Mouse (Mus musculus) CH12.LX (cell line): ENCODE measurements at regions not wholly inside any gene's neighbourhood (a gene's known extent, or its start where the extent isn't known, plus 50 kb on each side); places are given as distances from the start of the nearest gene placed in this dataset.

Experiments used
- CTCF ChIP-seq, 2 experiments: IDR thresholded peaks in 1 of 2; conservative IDR thresholded peaks in 1 of 2; 2 replicates each; pipeline ENCODE4 v1.5.1; 2011 to 2012; ENCODE audit warnings: low read depth in 2 of 2, low read length in 2 of 2, improper control_type of control experiment in 1 of 2, inconsistent platforms in 1 of 2, mild to moderate bottlenecking in 1 of 2, moderate library complexity in 1 of 2
- E2F4 ChIP-seq: IDR thresholded peaks from 2 replicates; pipeline ENCODE4 v1.6.1; 2011; ENCODE audit warnings: low read depth, low read length, improper control_type of control experiment; ENCODE audit not compliant: insufficient replicate concordance
- EP300 ChIP-seq: IDR thresholded peaks from 2 replicates; pipeline ENCODE4 v1.6.1; 2011; ENCODE audit warnings: low read length, improper control_type of control experiment
- MAZ ChIP-seq: IDR thresholded peaks from 2 replicates; pipeline ENCODE4 v1.6.1; 2012; ENCODE audit warnings: low read depth, mild to moderate bottlenecking, inconsistent platforms, low read length, improper control_type of control experiment, moderate library complexity
- MXI1 ChIP-seq: IDR thresholded peaks from 2 replicates; pipeline ENCODE4 v1.6.1; 2011; ENCODE audit warnings: mild to moderate bottlenecking, low read depth, low read length, improper control_type of control experiment
- NRF1 ChIP-seq: IDR thresholded peaks from 2 replicates; pipeline ENCODE4 v1.6.1; 2014; ENCODE audit warnings: low read depth, mild to moderate bottlenecking, inconsistent platforms, low read length, improper control_type of control experiment, moderate library complexity
- PAX5 ChIP-seq: IDR thresholded peaks from 2 replicates; pipeline ENCODE4 v1.6.1; 2012; ENCODE audit warnings: low read length, inconsistent platforms, mixed read lengths
- POLR2A ChIP-seq: IDR thresholded peaks from 2 replicates; pipeline ENCODE4 v1.6.1; 2011; ENCODE audit warnings: low read depth, mild to moderate bottlenecking, improper control_type of control experiment, low read length
- USF1 ChIP-seq: IDR thresholded peaks from 2 replicates; pipeline ENCODE4 v1.6.1; 2014; ENCODE audit warnings: low read depth, mild to moderate bottlenecking, inconsistent platforms, low read length, improper control_type of control experiment
- USF2 ChIP-seq: conservative IDR thresholded peaks from 2 replicates; pipeline ENCODE4 v1.6.1; 2011; ENCODE audit warnings: low read depth, low read length, improper control_type of control experiment
- ZKSCAN1 ChIP-seq: IDR thresholded peaks from 2 replicates; pipeline ENCODE4 v1.6.1; 2012; ENCODE audit warnings: low read depth, inconsistent platforms, low read length, improper control_type of control experiment, borderline replicate concordance
- ZMIZ1 ChIP-seq: IDR thresholded peaks from 2 replicates; pipeline ENCODE4 v1.6.1; 2012; ENCODE audit warnings: low read depth, mild to moderate bottlenecking, inconsistent platforms, low read length, improper control_type of control experiment

DNA sequence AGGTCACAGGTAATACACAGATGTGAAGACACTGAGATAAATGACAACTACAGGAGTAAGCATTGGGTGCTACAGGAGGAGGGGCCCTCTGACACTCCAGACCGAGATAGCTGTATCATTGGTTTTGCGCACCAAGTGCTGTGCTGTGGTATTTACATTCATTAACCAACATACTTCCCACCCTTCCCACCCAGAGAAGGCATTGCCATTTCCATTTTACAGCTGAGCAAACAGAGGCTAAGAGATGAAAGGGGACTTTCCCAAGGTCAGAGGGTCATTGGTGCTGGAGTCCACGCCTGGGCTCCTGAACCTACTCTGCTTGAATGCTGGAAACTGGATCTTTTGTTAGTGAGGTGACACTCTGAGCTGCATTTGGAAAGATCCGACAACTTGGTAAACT lies 132.5 kb downstream of the Plpp3 start:
- TF ChIP-seq MXI1 = no peak
- TF ChIP-seq USF2 = no peak
- TF ChIP-seq USF1 = no peak
- no peak for TF ChIP-seq E2F4
- no peak for TF ChIP-seq POLR2A
- no peak for TF ChIP-seq EP300
- no peak for TF ChIP-seq CTCF (conservative IDR thresholded peaks at IDR 0.05 in 1 of 2, IDR thresholded peaks at IDR 0.05 in 1 of 2; ENCODE audit: low read depth in 2 of 2, low read length in 2 of 2)
- no peak for TF ChIP-seq NRF1
- no peak for TF ChIP-seq ZKSCAN1
- no peak for TF ChIP-seq ZMIZ1
- no peak for TF ChIP-seq MAZ
- no peak for TF ChIP-seq PAX5
